Mouse (Mus musculus) ovary, adult 10 weeks (tissue): ENCODE results near the gene Taf8. TPM values are rescaled to one million over a fixed set of nuclear protein-coding genes. Genes with fewer than 3 reads are reported as not detected.

Source experiments
- polyA plus RNA-seq: library from polyadenylated mRNA; stranded (reverse); fragments of 350-450 nt; fragmentation: Illumina TruSeq; extraction: RNeasy Lipid Tissue Mini Kit (QIAGEN cat#74804); gene quantifications from one replicate; pipeline ENCODE4 v1.2.3, GENCODE M21; 2014

Gene Taf8
- polyA plus RNA-seq, result 5.6 TPM

GRCm38 (mm10) chr17:47501946-47502706 is at the start of gene Taf8:
Gene Taf8, minus strand, starts transcription at chr17:47502292.

GRCm38 (mm10) chr17:47504941-47505346 is 2.9 kb upstream of the Taf8 start, which contains the start of gene Ccnd3:
Gene Ccnd3, plus strand, starts transcription at chr17:47505051.

GRCm38 (mm10) chr17:47436907-47437547 is 65.1 kb downstream of the Taf8 start, which contains the start of gene 1700001C19Rik:
Gene 1700001C19Rik, minus strand, starts transcription at chr17:47437376.

GRCm38 (mm10) chr17:47436156-47436906 is 65.8 kb downstream of the Taf8 start, which contains the start of gene AI661453:
Gene AI661453, plus strand, starts transcription at chr17:47436615.

Other genes with a start within 250 kb of the Taf8 start
- 45.5 TPM for gene Mrps10, start 133.4 kb downstream of the Taf8 start, polyA plus RNA-seq
- gene Guca1b, start 116.9 kb downstream of the Taf8 start, polyA plus RNA-seq, result not detected
- not detected for gene Guca1a, start 101.7 kb downstream of the Taf8 start, polyA plus RNA-seq
- gene AI661453, start 65.7 kb downstream of the Taf8 start, polyA plus RNA-seq, result not detected
- gene 1700001C19Rik, start 64.9 kb downstream of the Taf8 start, polyA plus RNA-seq, result 0.94 TPM
- gene Ccnd3, start 2.8 kb upstream of the Taf8 start, polyA plus RNA-seq, result 3.6 TPM
- gene Bysl, start 109.2 kb upstream of the Taf8 start, polyA plus RNA-seq, result 1.9 TPM
- 11.3 TPM for gene Med20, start 109.3 kb upstream of the Taf8 start, polyA plus RNA-seq
- gene Gm20517, start 109.3 kb upstream of the Taf8 start, polyA plus RNA-seq, result 0.66 TPM
- 7.5 TPM for gene Usp49, start 128.4 kb upstream of the Taf8 start, polyA plus RNA-seq
- 13.8 TPM for gene Tomm6, start 186.1 kb upstream of the Taf8 start, polyA plus RNA-seq
- 0.54 TPM for gene Frs3, start 186.7 kb upstream of the Taf8 start, polyA plus RNA-seq
- not detected for gene Gm21981, start 192.2 kb upstream of the Taf8 start, polyA plus RNA-seq
- gene Prickle4, start 192.4 kb upstream of the Taf8 start, polyA plus RNA-seq, result not detected
- gene Pgc, start 224.6 kb upstream of the Taf8 start, polyA plus RNA-seq, result not detected
- gene Tfeb, start 234.7 kb upstream of the Taf8 start, polyA plus RNA-seq, result not detected